Mouse (Mus musculus): ENCODE data around the gene Pth2. TPM values are rescaled to one million over a fixed set of nuclear protein-coding genes. Genes with fewer than 3 reads are reported as not detected.
"Not testable (repeated sequence)": the region's sequence is repeated elsewhere in the genome, so short reads cannot be mapped to it uniquely, and the experiment has no call there.

The Pth2 gene
- total and polyA plus RNA-seq, 3 experiments, result not detected

- H3K79me2 ChIP-seq (replicated peaks; ENCODE audit: control insufficient read depth, extremely low read depth, insufficient read depth, poor library complexity, severe bottlenecking); H3K4me2 ChIP-seq (ENCODE audit: insufficient read depth, low read depth, poor library complexity, severe bottlenecking); H3K27ac ChIP-seq (ENCODE audit: insufficient read depth, low read depth); H3K4me3 ChIP-seq (replicated peaks in 1 of 3; ENCODE audit: low read depth in 2 of 3, low read length in 2 of 3, poor library complexity in 1 of 3); H3K4me1 ChIP-seq (ENCODE audit: control insufficient read depth in 1 of 2, insufficient read depth in 2 of 2); in situ Hi-C loops (cut with MboI; ENCODE audit: low pct_ligation_motif_present, low pct_unique_long_range_greater_than_20kb, low sequenced_read_pairs); H3K9ac ChIP-seq (ENCODE audit: insufficient read depth, low read depth); H3K36me3 ChIP-seq (replicated peaks in 1 of 2; ENCODE audit: control insufficient read depth in 1 of 2, insufficient read depth in 1 of 2, low read length in 1 of 2); dilution Hi-C loops (cut with MboI; ENCODE audit: extremely low pct_ligation_motif_present, extremely low pct_unique_long_range_greater_than_20kb, low sequenced_read_pairs): not testable (repeated sequence)
- peaks cover 32% of the 10 kb centered on the region for H3K9me3 ChIP-seq (replicated peaks; ENCODE audit: low read length)
- H3K27me3 ChIP-seq (replicated peaks), result peaks cover 56% of the 10 kb centered on the region
- peak; percentile 46 for DNase-seq (ENCODE audit: extremely low read depth)
- TF ChIP-seq SMC3 (IDR thresholded peaks at IDR 0.05; ENCODE audit: low read depth, low read length), result peak; percentile 39
- TF ChIP-seq RAD21 (IDR thresholded peaks at IDR 0.05; ENCODE audit: low read depth, low read length), result peak; percentile 10
- peak in 1 of 2 experiments; percentile 65; a peak in 2 of 4 replicates for TF ChIP-seq CTCF (conservative IDR thresholded peaks at IDR 0.05 in 1 of 2, IDR thresholded peaks at IDR 0.05 in 1 of 2; ENCODE audit: low read depth in 2 of 2, low read length in 2 of 2)
These were observed 7.0 kb upstream of the Pth2 start for GRCm38 (mm10) chr7:45173772-45174171.

- Histone ChIP-seq H3K9ac (ENCODE audit: insufficient read depth, low read depth) (no peak overlapping the region), H3K4me1 (ENCODE audit: control insufficient read depth in 1 of 2, insufficient read depth in 2 of 2) (peaks cover 7 to 10% of the 10 kb centered on the region in 2 experiments), H3K27ac (ENCODE audit: insufficient read depth, low read depth) (no peak overlapping the region), H3K4me3 (replicated peaks in 1 of 3; ENCODE audit: low read depth in 2 of 3, low read length in 2 of 3, poor library complexity in 1 of 3) (no peak overlapping the region), H3K4me2 (ENCODE audit: insufficient read depth, low read depth, poor library complexity, severe bottlenecking) (peak overlapping the region; percentile 41), H3K27me3 (replicated peaks) (peaks cover 63% of the 10 kb centered on the region), H3K36me3 (replicated peaks in 1 of 2; ENCODE audit: control insufficient read depth in 1 of 2, insufficient read depth in 1 of 2, low read length in 1 of 2) (no peaks in the 10 kb centered on the region), H3K9me3 (replicated peaks; ENCODE audit: low read length) (peaks cover 23% of the 10 kb centered on the region), H3K79me2 (replicated peaks; ENCODE audit: control insufficient read depth, extremely low read depth, insufficient read depth, poor library complexity, severe bottlenecking) (no peaks in the 10 kb centered on the region)
- TF ChIP-seq POLR2AphosphoS2 (IDR thresholded peaks at IDR 0.05; ENCODE audit: low read depth, low read length) (no peak), HCFC1 (IDR thresholded peaks at IDR 0.05; ENCODE audit: low read depth, low read length) (no peak), PAX5 (IDR thresholded peaks at IDR 0.05; ENCODE audit: low read length) (no peak), E2F4 (IDR thresholded peaks at IDR 0.05; ENCODE audit: insufficient replicate concordance, low read depth, low read length) (no peak), USF1 (IDR thresholded peaks at IDR 0.05; ENCODE audit: low read depth, low read length) (no peak), JUND (conservative IDR thresholded peaks at IDR 0.05; ENCODE audit: low read depth, low read length) (no peak), ZMIZ1 (IDR thresholded peaks at IDR 0.05; ENCODE audit: low read depth, low read length) (no peak), JUN (IDR thresholded peaks at IDR 0.05; ENCODE audit: insufficient read depth, low read depth, low read length) (no peak)
- in situ Hi-C loops (cut with MboI; ENCODE audit: low pct_ligation_motif_present, low pct_unique_long_range_greater_than_20kb, low sequenced_read_pairs) (no loop called here), dilution Hi-C loops (cut with MboI; ENCODE audit: extremely low pct_ligation_motif_present, extremely low pct_unique_long_range_greater_than_20kb, low sequenced_read_pairs) (no loop called here)
- DNase-seq (ENCODE audit: extremely low read depth), result no peak
These were observed 6.1 kb upstream of the Pth2 start for GRCm38 (mm10) chr7:45174567-45175280.

- TF ChIP-seq SIN3A (IDR thresholded peaks at IDR 0.05; ENCODE audit: low read length) (no peak), POLR2A (IDR thresholded peaks at IDR 0.05; ENCODE audit: low read depth, low read length) (no peak), NELFE (IDR thresholded peaks at IDR 0.05; ENCODE audit: low read depth, low read length) (no peak)
- no peaks in the 10 kb centered on the region for H3K36me3 ChIP-seq (replicated peaks in 1 of 2; ENCODE audit: control insufficient read depth in 1 of 2, insufficient read depth in 1 of 2, low read length in 1 of 2)
- peaks cover 7 to 10% of the 10 kb centered on the region in 2 experiments for H3K4me1 ChIP-seq (ENCODE audit: control insufficient read depth in 1 of 2, insufficient read depth in 2 of 2)
- in situ Hi-C loops (cut with MboI; ENCODE audit: low pct_ligation_motif_present, low pct_unique_long_range_greater_than_20kb, low sequenced_read_pairs), result no loop called here
- no peak overlapping the region for H3K9ac ChIP-seq (ENCODE audit: insufficient read depth, low read depth)
- peaks cover 64% of the 10 kb centered on the region for H3K27me3 ChIP-seq (replicated peaks)
- H3K9me3 ChIP-seq (replicated peaks; ENCODE audit: low read length), result peaks cover 16% of the 10 kb centered on the region
- H3K4me3 ChIP-seq (replicated peaks in 1 of 3; ENCODE audit: low read depth in 2 of 3, low read length in 2 of 3, poor library complexity in 1 of 3), result no peak overlapping the region
- no peak overlapping the region for H3K27ac ChIP-seq (ENCODE audit: insufficient read depth, low read depth)
- H3K4me2 ChIP-seq (ENCODE audit: insufficient read depth, low read depth, poor library complexity, severe bottlenecking), result peak overlapping the region; percentile 41; the same call in 1 of the 2 replicates
- DNase-seq (ENCODE audit: extremely low read depth), result no peak
- H3K79me2 ChIP-seq (replicated peaks; ENCODE audit: control insufficient read depth, extremely low read depth, insufficient read depth, poor library complexity, severe bottlenecking), result no peaks in the 10 kb centered on the region
- dilution Hi-C loops (cut with MboI; ENCODE audit: extremely low pct_ligation_motif_present, extremely low pct_unique_long_range_greater_than_20kb, low sequenced_read_pairs), result no loop called here
These were observed 5.4 kb upstream of the Pth2 start for GRCm38 (mm10) chr7:45175398-45175797.
